Mouse (Mus musculus) lung, embryonic 14.5 days (tissue): ENCODE results near the gene Opa1. TPM values are rescaled to one million over a fixed set of nuclear protein-coding genes. Genes with fewer than 3 reads are reported as not detected.

Experiments
- ATAC-seq: fragments of 200-750 bp; cut with Nextera tagmentation; 2 replicates; pipeline ENCODE4 v1.8.0; 2017; ENCODE audit warnings: mild to moderate bottlenecking, moderate TSS enrichment, moderate library complexity; ENCODE audit not compliant: insufficient read depth
- DNase-seq: peaks from one replicate; pipeline ENCODE4 v3.0.0-alpha.2; 2015
- H3K27ac ChIP-seq: fragments of 300-500 bp; sonication (generic); 2 replicates; pipeline ENCODE4 v1.5.1; 2014; ENCODE audit warnings: low read depth, mild to moderate bottlenecking, moderate library complexity
- H3K27me3 ChIP-seq: fragments of 300-500 bp; sonication (generic); 2 replicates; pipeline ENCODE4 v1.6.1; 2014; ENCODE audit warnings: low read length, control low read depth; ENCODE audit not compliant: insufficient read depth
- H3K36me3 ChIP-seq: fragments of 300-500 bp; sonication (generic); 2 replicates; pipeline ENCODE4 v1.6.1; 2014; ENCODE audit warnings: control low read depth; ENCODE audit not compliant: insufficient read depth
- H3K4me1 ChIP-seq: fragments of 300-500 bp; sonication (generic); 2 replicates; pipeline ENCODE4 v1.6.1; 2014; ENCODE audit warnings: antibody characterized with exemption, control low read depth; ENCODE audit not compliant: insufficient read depth
- H3K4me2 ChIP-seq: fragments of 300-500 bp; sonication (generic); 2 replicates; pipeline ENCODE4 v1.6.1; 2014; ENCODE audit warnings: mild to moderate bottlenecking
- H3K4me3 ChIP-seq: fragments of 300-500 bp; sonication (generic); 2 replicates; pipeline ENCODE4 v1.5.1; 2014; ENCODE audit warnings: low read depth, low read length
- H3K9ac ChIP-seq: fragments of 300-500 bp; sonication (generic); 2 replicates; pipeline ENCODE4 v1.6.1; 2014
- H3K9me3 ChIP-seq: fragments of 300-500 bp; sonication (generic); 2 replicates; pipeline ENCODE4 v1.6.1; 2016; ENCODE audit warnings: low read depth, low read length, control low read depth
- CTCF ChIP-seq: IDR thresholded peaks from 2 replicates; pipeline ENCODE4 v1.5.1; 2016; ENCODE audit warnings: antibody characterized with exemption, low read depth
- WGBS: fragments of 180-500 bp; shearing (Covaris S2); extraction: QIAGEN DNeasy Blood & Tissue Kit; methylation state at CpG from one replicate; pipeline ENCODE4 v1.1.7; 2014; 5-methylcytosine and 5-hydroxymethylcytosine counted together
- polyA plus RNA-seq: library from polyadenylated mRNA; unstranded; fragments of >200 nt; fragmentation: Nextera tagmentation; extraction: Ambion mirVana; gene quantifications from 2 replicates; pipeline ENCODE4 v1.2.1, GENCODE M21; 2014

Gene Opa1
- polyA plus RNA-seq, 1 experiment from 2014 or later = 39.1 TPM

GRCm38 (mm10) chr16:29597122-29597521 is 18.0 kb downstream of the Opa1 start:
- no peak for TF ChIP-seq CTCF
- Histone ChIP-seq H3K9me3 (no peaks in the 10 kb centered on the region), H3K36me3 (peaks cover 52% of the 10 kb centered on the region), H3K4me1 (no peaks in the 10 kb centered on the region), H3K27me3 (no peaks in the 10 kb centered on the region), H3K4me2 (no peak overlapping the region), H3K27ac (no peak overlapping the region), H3K4me3 (no peak overlapping the region), H3K9ac (no peak overlapping the region)
- ATAC-seq (no peak), DNase-seq (no peak)
- WGBS = 86% methylated on average over 4 of the region's 4 CpGs

DNA sequence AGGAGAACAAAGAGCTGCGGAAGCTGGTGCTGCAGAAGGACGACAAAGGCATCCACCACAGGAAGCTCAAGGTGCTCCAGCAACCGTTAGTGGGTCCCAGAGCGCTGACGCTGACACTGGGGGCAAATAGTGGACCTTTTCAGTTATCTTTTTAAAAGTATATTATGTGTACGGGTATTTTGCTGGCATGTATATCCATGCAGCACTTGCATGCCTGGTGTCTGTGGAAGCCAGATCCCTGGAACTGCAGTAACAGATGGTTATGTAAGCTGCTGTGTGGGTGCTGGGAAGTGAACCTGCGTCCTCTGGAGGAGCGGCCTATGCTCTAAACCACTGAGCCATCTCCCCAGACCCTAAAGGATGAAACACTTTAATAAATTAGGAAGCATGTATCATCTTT is 26.4 kb downstream of the Opa1 start:
- peaks cover 68% of the 10 kb centered on the region for H3K36me3 ChIP-seq
- no peak for DNase-seq
- no peak overlapping the region for H3K4me3 ChIP-seq
- no peak for ATAC-seq
- no peak overlapping the region for H3K27ac ChIP-seq
- WGBS = 91% methylated on average over 8 of the region's 8 CpGs
- no peaks in the 10 kb centered on the region for H3K27me3 ChIP-seq
- TF ChIP-seq CTCF = no peak
- no peak overlapping the region for H3K9ac ChIP-seq
- no peaks in the 10 kb centered on the region for H3K4me1 ChIP-seq
- H3K4me2 ChIP-seq = no peak overlapping the region
- H3K9me3 ChIP-seq = no peaks in the 10 kb centered on the region

DNA sequence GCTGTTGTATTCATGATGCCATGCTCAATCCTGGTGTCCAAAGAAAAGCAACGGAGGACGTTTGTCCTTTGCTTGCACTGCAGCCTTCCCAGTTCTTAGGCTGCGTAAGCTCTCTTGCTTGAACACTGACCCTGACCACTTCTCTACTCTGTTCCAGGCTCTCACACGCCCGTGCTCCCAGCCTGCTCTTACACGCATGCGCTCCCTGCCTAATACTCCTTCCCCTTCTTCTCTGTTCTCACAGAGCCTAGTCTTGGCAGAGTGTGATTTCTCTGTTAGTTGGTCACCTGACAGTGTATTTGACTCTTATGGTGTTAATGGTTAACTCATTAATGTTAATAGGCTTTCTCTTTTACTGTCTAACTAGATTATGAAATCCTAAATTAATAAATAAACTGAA is 28.0 kb downstream of the Opa1 start:
- no peaks in the 10 kb centered on the region for H3K27me3 ChIP-seq
- H3K27ac ChIP-seq = no peak overlapping the region
- ATAC-seq (no peak), DNase-seq (no peak)
- no peak overlapping the region for H3K4me3 ChIP-seq
- TF ChIP-seq CTCF = no peak
- no peaks in the 10 kb centered on the region for H3K9me3 ChIP-seq
- H3K4me1 ChIP-seq = no peaks in the 10 kb centered on the region
- H3K36me3 ChIP-seq = peaks cover 77% of the 10 kb centered on the region
- 88% methylated on average over 7 of the region's 7 CpGs for WGBS
- no peak overlapping the region for H3K9ac ChIP-seq
- H3K4me2 ChIP-seq = no peak overlapping the region

DNA sequence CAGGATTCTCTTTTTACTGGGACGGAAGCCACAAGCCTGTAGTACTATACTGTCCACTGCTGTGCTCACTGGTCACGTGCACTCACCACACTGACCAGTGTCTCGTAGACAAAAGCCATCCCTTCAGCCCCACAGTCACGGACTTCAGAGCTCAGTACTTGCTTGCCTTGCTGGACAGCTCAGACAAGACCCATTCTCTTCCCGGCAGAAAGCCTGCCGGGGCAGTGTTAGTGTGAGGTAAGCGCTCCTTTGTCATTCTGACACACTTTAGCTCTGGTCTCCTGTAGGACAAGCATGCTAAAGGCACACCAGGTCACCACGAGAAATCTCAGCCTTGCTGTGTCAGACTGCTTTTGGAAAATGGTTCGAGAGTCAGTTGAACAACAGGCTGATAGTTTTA is 35.6 kb downstream of the Opa1 start:
- Histone ChIP-seq H3K4me3 (no peak overlapping the region), H3K9me3 (no peaks in the 10 kb centered on the region), H3K27ac (no peak overlapping the region), H3K36me3 (peaks cover 86% of the 10 kb centered on the region), H3K27me3 (no peaks in the 10 kb centered on the region), H3K4me2 (no peak overlapping the region), H3K4me1 (no peaks in the 10 kb centered on the region), H3K9ac (no peak overlapping the region)
- 76% methylated on average over 9 of the region's 9 CpGs for WGBS
- no peak for TF ChIP-seq CTCF
- no peak for ATAC-seq
- no peak for DNase-seq

GRCm38 (mm10) chr16:29629053-29629452 is 49.9 kb downstream of the Opa1 start:
- no peaks in the 10 kb centered on the region for H3K9me3 ChIP-seq
- peaks cover 88% of the 10 kb centered on the region for H3K36me3 ChIP-seq
- peak; percentile 55 for TF ChIP-seq CTCF
- H3K4me2 ChIP-seq = no peak overlapping the region
- no peaks in the 10 kb centered on the region for H3K27me3 ChIP-seq
- peak; percentile 95 for DNase-seq
- H3K27ac ChIP-seq = no peak overlapping the region
- H3K4me3 ChIP-seq = no peak overlapping the region
- no peak overlapping the region for H3K9ac ChIP-seq
- no peaks in the 10 kb centered on the region for H3K4me1 ChIP-seq
- WGBS = 76% methylated on average over 1 of the region's 1 CpGs
- ATAC-seq = no peak

GRCm38 (mm10) chr16:29635780-29636179 is 56.6 kb downstream of the Opa1 start:
- Histone ChIP-seq H3K27ac (no peak overlapping the region), H3K9ac (no peak overlapping the region), H3K27me3 (no peaks in the 10 kb centered on the region), H3K4me2 (no peak overlapping the region), H3K36me3 (peaks cover 59% of the 10 kb centered on the region), H3K9me3 (no peaks in the 10 kb centered on the region), H3K4me1 (no peaks in the 10 kb centered on the region), H3K4me3 (no peak overlapping the region)
- DNase-seq = no peak
- 49% methylated on average over 4 of the region's 4 CpGs for WGBS
- ATAC-seq = no peak
- no peak for TF ChIP-seq CTCF

DNA sequence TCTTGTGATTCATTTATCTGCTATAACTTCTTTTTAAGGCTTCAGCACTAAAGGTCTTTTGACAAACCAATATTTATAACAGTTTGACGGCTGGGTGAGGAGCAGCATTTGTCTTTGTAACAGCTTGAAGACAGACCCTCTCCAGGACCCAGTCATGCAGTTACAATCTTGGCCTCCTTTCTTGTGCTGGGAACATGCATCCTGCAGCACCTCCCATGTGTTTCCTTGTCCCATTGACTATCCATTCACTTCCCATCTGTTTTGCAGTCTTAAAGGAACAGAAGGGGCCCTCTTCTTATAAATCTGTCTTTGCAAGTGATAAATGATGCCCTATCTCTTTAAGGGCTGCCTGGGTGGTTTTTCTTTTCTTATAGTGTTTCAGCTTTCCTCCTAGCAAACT is 63.2 kb downstream of the Opa1 start:
- DNase-seq = no peak
- whole genome bisulfite sequencing = 40% methylated on average over 1 of the region's 1 CpGs
- TF ChIP-seq CTCF = no peak
- Histone ChIP-seq H3K27ac (no peak overlapping the region), H3K4me2 (no peak overlapping the region), H3K9me3 (no peaks in the 10 kb centered on the region), H3K27me3 (no peaks in the 10 kb centered on the region), H3K9ac (no peak overlapping the region), H3K4me3 (no peak overlapping the region), H3K4me1 (no peaks in the 10 kb centered on the region), H3K36me3 (peaks cover 36% of the 10 kb centered on the region)
- ATAC-seq = no peak

DNA sequence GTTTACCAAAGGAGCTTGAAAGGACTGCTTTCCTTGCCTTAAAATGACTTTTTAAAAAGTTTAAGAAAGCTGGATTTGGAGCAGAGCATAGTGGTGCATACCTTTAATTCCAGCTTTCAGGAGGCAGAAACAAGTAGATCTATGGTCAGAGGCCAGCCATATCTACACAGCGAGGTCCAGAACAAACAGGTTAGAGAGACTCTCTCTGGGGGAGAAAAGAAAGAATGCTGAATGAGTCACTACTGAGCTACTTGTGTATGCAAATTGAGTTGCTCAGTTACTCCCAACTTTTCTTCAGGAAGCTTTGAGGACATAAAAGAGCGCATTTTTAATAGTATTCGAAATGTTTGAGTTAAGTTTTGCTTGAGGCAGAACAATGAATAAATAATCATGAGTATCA is 65.7 kb downstream of the Opa1 start:
- no peak for TF ChIP-seq CTCF
- Histone ChIP-seq H3K9me3 (no peaks in the 10 kb centered on the region), H3K9ac (no peak overlapping the region), H3K36me3 (peaks cover 35% of the 10 kb centered on the region), H3K4me2 (no peak overlapping the region), H3K4me1 (no peaks in the 10 kb centered on the region), H3K27me3 (no peaks in the 10 kb centered on the region), H3K4me3 (no peak overlapping the region), H3K27ac (no peak overlapping the region)
- 78% methylated on average over 3 of the region's 3 CpGs for WGBS
- no peak for ATAC-seq
- no peak for DNase-seq
